Mouse (Mus musculus): Measurements from ENCODE around the gene Eomes.

DNA sequence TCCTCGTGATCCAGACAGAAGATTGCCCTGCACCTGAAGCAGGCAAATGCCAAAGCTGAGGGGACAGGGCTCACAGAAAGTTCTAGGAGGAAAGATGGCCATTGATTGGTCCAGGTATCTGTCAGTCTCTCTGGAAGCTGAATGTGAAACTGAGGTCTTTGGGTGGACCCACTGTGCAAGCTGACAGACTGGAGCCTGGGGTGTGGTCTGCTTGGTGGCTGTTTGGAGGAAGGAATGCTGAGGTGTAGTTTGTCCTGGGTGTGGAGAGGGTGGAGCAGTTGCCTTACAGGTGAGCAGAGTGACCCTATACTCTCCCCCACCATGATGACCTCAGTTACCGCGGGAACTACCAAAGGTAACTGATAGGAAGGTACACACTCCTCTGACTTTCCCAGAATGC, 18.9 kb downstream of the Eomes start:
- TF ChIP-seq POLR2A (IDR thresholded peaks at IDR 0.05; ENCODE audit: low read depth, low read length) (no peak), CTCF (conservative IDR thresholded peaks at IDR 0.05; ENCODE audit: insufficient read depth, insufficient read length, low read depth, low read length) (no peak)

Data from kidney, adult 2 months (tissue).